Mouse (Mus musculus) ES-Bruce4 (cell line): ENCODE measurements at regions not wholly inside any gene's neighbourhood (a gene's known extent, or its start where the extent isn't known, plus 50 kb on each side); places are given as distances from the start of the nearest gene placed in this dataset.

Experiments used
- H3K27ac ChIP-seq: 2 replicates; pipeline ENCODE4 v1.5.1; 2012; ENCODE audit warnings: low read length, inconsistent platforms; ENCODE audit not compliant: insufficient read depth
- H3K27me3 ChIP-seq: 2 replicates; pipeline ENCODE4 v1.6.1; 2012; ENCODE audit warnings: mild to moderate bottlenecking, low read length, inconsistent platforms; ENCODE audit not compliant: control insufficient read depth, poor library complexity, insufficient read depth, severe bottlenecking
- H3K36me3 ChIP-seq: 2 replicates; pipeline ENCODE4 v1.6.1; 2012; ENCODE audit warnings: inconsistent platforms, mild to moderate bottlenecking, low read length, moderate library complexity; ENCODE audit not compliant: control insufficient read depth, poor library complexity, insufficient read depth, severe bottlenecking
- H3K4me1 ChIP-seq: one replicate; pipeline ENCODE4 v1.8.1; 2011; ENCODE audit warnings: low read length; ENCODE audit not compliant: control insufficient read depth, insufficient read depth
- H3K4me3 ChIP-seq: 2 replicates; pipeline ENCODE4 v1.5.1; 2011; ENCODE audit warnings: low read depth, mild to moderate bottlenecking, low read length
- H3K9ac ChIP-seq: 2 replicates; pipeline ENCODE4 v1.6.1; 2012; ENCODE audit warnings: low read depth, mild to moderate bottlenecking, inconsistent platforms; ENCODE audit not compliant: poor library complexity, severe bottlenecking
- H3K9me3 ChIP-seq: replicated peaks from 2 replicates; pipeline ENCODE4 v1.6.1; 2012; ENCODE audit warnings: mild to moderate bottlenecking, low read length, inconsistent platforms; ENCODE audit not compliant: control insufficient read depth, poor library complexity, insufficient read depth, severe bottlenecking
- CTCF ChIP-seq: IDR thresholded peaks from one replicate; pipeline ENCODE4 v1.8.1; 2011; ENCODE audit warnings: low read depth, low read length
- EP300 ChIP-seq: IDR thresholded peaks from 2 replicates; pipeline ENCODE4 v1.6.1; 2011; ENCODE audit warnings: low read depth, low read length; ENCODE audit not compliant: insufficient read depth
- POLR2A ChIP-seq: IDR thresholded peaks from one replicate; pipeline ENCODE4 v1.8.1; 2011; ENCODE audit warnings: low read length; ENCODE audit not compliant: insufficient read depth

- Histone ChIP-seq H3K27me3 (no peaks in the 10 kb centered on the region), H3K4me1 (no peaks in the 10 kb centered on the region), H3K4me3 (no peak overlapping the region), H3K9ac (no peak overlapping the region), H3K9me3 (peaks cover 3% of the 10 kb centered on the region), H3K36me3 (no peaks in the 10 kb centered on the region), H3K27ac (no peak overlapping the region)
- no peak for TF ChIP-seq EP300
- no peak for TF ChIP-seq POLR2A
- TF ChIP-seq CTCF, result no peak
These were observed 243.3 kb upstream of the Tbl1xr1 start for GRCm38 (mm10) chr3:21833111-21833510.

DNA sequence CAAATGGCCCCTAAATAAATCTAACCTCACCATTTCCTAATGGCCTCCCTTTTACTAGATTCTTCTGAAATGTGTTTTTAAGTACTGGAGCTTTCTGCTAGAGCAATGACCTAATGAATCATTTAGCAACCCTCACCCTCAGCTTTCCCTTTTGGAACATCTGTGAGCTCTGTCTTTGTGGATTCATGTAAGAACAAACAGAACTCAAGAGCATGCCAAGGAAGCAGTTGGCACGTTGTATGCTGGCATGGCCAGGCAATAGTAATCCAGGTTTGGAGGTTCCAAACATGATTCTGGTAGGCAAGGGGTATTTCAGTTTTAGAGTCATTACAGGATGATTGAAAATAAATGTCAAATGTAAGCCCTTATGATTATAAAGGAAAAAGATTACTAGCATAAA is 240.9 kb upstream of the Tbl1xr1 start:
- no peak for TF ChIP-seq CTCF
- TF ChIP-seq POLR2A, result no peak
- TF ChIP-seq EP300, result no peak
- H3K4me1 ChIP-seq, result no peaks in the 10 kb centered on the region
- H3K27ac ChIP-seq, result no peak overlapping the region
- H3K4me3 ChIP-seq, result no peak overlapping the region
- H3K36me3 ChIP-seq, result no peaks in the 10 kb centered on the region
- no peaks in the 10 kb centered on the region for H3K27me3 ChIP-seq
- H3K9ac ChIP-seq, result no peak overlapping the region
- peaks cover 9% of the 10 kb centered on the region for H3K9me3 ChIP-seq

DNA sequence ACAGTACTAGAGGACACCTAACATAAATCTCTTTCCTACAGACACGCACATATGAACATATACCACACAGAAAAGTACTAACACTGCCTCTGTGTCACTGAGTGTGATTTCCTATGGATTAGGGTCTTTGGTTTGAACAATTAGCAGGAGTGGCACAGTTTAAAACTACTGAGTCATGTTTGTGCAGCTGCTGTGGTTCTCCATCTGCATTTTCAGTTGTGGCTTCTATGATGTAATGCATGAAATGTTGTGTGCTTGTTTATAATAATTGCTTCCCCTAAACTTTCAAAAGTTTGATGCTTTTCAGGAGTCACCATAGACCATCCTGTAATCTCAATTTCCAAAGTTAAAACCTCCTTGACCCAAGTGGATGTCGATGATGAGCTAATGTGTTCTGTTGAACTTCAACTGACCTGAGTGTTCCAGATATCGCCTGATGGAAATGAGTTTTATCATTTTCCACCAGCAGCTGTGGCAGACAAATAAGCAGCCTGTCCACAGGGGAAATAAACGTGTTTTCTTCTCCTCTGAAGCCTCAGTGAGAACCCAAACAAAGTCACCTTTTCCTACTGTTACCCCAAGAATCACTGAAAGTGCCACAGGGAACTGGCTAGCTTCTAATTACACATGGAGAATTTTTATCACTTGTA is 239.0 kb upstream of the Tbl1xr1 start:
- H3K36me3 ChIP-seq, result no peaks in the 10 kb centered on the region
- no peaks in the 10 kb centered on the region for H3K27me3 ChIP-seq
- no peak overlapping the region for H3K4me3 ChIP-seq
- no peak for TF ChIP-seq EP300
- TF ChIP-seq CTCF, result no peak
- TF ChIP-seq POLR2A, result no peak
- peaks cover 9% of the 10 kb centered on the region for H3K9me3 ChIP-seq
- H3K4me1 ChIP-seq, result no peaks in the 10 kb centered on the region
- no peak overlapping the region for H3K9ac ChIP-seq
- H3K27ac ChIP-seq, result no peak overlapping the region

GRCm38 (mm10) chr3:21840751-21841488 is 235.5 kb upstream of the Tbl1xr1 start:
- no peaks in the 10 kb centered on the region for H3K36me3 ChIP-seq
- no peaks in the 10 kb centered on the region for H3K4me1 ChIP-seq
- H3K9me3 ChIP-seq, result peaks cover 9% of the 10 kb centered on the region
- H3K4me3 ChIP-seq, result no peak overlapping the region
- H3K9ac ChIP-seq, result no peak overlapping the region
- TF ChIP-seq EP300, result no peak
- TF ChIP-seq CTCF, result no peak
- no peaks in the 10 kb centered on the region for H3K27me3 ChIP-seq
- no peak overlapping the region for H3K27ac ChIP-seq

- Histone ChIP-seq H3K9me3 (peaks cover 9% of the 10 kb centered on the region), H3K36me3 (no peaks in the 10 kb centered on the region), H3K9ac (no peak overlapping the region), H3K4me1 (no peaks in the 10 kb centered on the region), H3K4me3 (no peak overlapping the region), H3K27me3 (no peaks in the 10 kb centered on the region), H3K27ac (no peak overlapping the region)
- no peak for TF ChIP-seq POLR2A
- TF ChIP-seq CTCF, result no peak
- no peak for TF ChIP-seq EP300
These were observed 234.9 kb upstream of the Tbl1xr1 start for GRCm38 (mm10) chr3:21841506-21841905.

DNA sequence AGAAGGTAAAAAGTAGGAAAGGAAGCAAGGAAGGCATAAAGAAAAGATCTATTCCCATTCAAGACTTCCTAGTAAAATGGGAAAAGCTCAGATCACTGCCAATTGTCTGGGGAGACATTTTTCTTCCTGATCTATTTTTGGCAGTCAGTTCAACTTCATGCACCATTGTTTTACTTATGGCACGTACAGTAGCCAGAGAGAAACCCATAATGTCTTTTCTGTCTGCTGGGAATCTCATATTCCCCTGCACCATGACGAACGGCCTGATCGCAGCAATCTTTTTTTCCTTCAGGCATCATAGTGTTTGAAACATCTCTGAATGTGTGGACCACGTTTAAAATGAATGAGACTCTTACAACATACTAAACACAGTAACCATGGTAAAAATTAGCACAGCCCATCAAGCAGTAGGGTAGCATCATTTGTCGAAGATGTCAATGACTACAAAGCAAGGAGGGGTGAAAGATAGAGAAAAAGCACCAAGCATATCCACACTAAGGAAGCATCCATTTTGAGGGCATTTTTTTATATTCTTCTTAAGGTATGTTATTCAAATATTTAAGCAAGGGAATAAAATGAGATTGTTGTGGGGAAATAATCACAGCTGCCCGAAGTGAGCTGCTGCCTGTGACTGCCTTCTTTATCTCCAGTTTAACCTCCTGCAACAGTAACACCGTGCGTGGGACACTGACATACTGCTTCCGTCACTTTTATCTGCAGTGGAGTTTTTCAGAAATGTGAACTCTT is 233.7 kb upstream of the Tbl1xr1 start:
- Histone ChIP-seq H3K27ac (no peak overlapping the region), H3K36me3 (no peaks in the 10 kb centered on the region), H3K27me3 (no peaks in the 10 kb centered on the region), H3K4me1 (no peaks in the 10 kb centered on the region), H3K9ac (no peak overlapping the region), H3K4me3 (no peak overlapping the region), H3K9me3 (peaks cover 9% of the 10 kb centered on the region)
- TF ChIP-seq EP300, result no peak
- no peak for TF ChIP-seq CTCF
- TF ChIP-seq POLR2A, result no peak
